Mouse (Mus musculus): ENCODE data around the gene Odf3.

DNA sequence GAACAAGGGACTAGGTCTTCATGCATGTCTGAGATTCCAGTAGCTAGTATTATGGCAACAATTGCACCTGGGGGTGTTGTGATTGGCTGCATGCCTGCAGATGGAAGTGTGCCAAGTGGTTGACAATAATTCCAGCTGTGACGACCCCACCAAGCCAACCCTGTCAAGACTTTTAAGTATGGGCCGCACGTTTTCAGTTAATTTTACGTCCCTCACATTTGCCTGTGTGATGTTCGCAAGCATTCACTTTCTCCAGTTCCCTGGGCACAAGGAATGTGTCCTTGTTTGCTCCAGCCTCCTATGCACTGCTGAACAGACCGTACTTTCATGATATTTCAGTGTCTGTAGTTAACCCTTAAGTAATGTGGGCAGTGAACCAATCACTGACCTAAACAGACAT, 45.0 kb upstream of the Odf3 start:
- no peak for TF ChIP-seq CTCF (IDR thresholded peaks at IDR 0.05; ENCODE audit: low read depth)
- TF ChIP-seq EP300 (optimal IDR thresholded peaks at IDR 0.05) = no peak
